13 mouse cellular contexts compared by ENCODE assay signal in genomic region chr3:27625592-27625985, GRCm38 (mm10).
DNase-seq lines count a peak whose midpoint lies in the region; ATAC-seq and TF ChIP-seq lines count a peak whose summit lies in the region.
"Had no signal": no experiment of that assay in that cellular context is flagged by ENCODE, and none has a peak within 500 bp of the region (broad histone marks: within the 10 kb centered on the region; RNA-seq: fewer than 3 reads in every experiment).

No protein-coding gene starts in this region.

- no peaks in the 10 kb centered on the region for H3K4me1 ChIP-seq in midbrain, embryonic 11.5 days (ENCODE audit: control insufficient read depth, insufficient read depth, low read length)
- peaks cover 7% of the 10 kb centered on the region for H3K4me1 ChIP-seq in midbrain, embryonic 10.5 days
- peaks cover 25% of the 10 kb centered on the region for H3K4me1 ChIP-seq in hindbrain, embryonic 15.5 days (replicated peaks)
- no peaks in the 10 kb centered on the region for H3K4me1 ChIP-seq in intestine, postnatal 0 days (replicated peaks; ENCODE audit: control insufficient read depth, insufficient read depth, low read length)

- no peak overlapping the region for H3K27ac ChIP-seq in midbrain, embryonic 11.5 days (ENCODE audit: low read depth, low read length)
- H3K27ac ChIP-seq in midbrain, embryonic 10.5 days (replicated peaks) = no peak overlapping the region; the same call in 1 of the 2 replicates
- H3K27ac ChIP-seq in hindbrain, embryonic 15.5 days (replicated peaks) = peak overlapping the region; percentile 70; the same call in 1 of the 2 replicates
- H3K27ac ChIP-seq in intestine, postnatal 0 days (ENCODE audit: low read depth, low read length) = no peak overlapping the region
- H3K27ac ChIP-seq: embryonic facial prominence, embryonic 15.5 days had no signal

- no peak overlapping the region for H3K4me2 ChIP-seq in midbrain, embryonic 11.5 days
- H3K4me2 ChIP-seq in hindbrain, embryonic 15.5 days = no peak overlapping the region
- H3K4me2 ChIP-seq in intestine, postnatal 0 days (replicated peaks; ENCODE audit: low read depth) = no peak overlapping the region
- H3K4me2 ChIP-seq: embryonic facial prominence, embryonic 15.5 days had no signal

- H3K9ac ChIP-seq in midbrain, embryonic 11.5 days (ENCODE audit: low read length) = no peak overlapping the region
- no peak overlapping the region for H3K9ac ChIP-seq in hindbrain, embryonic 15.5 days
- H3K9ac ChIP-seq in intestine, postnatal 0 days (ENCODE audit: low read depth, low read length) = no peak overlapping the region
- H3K9ac ChIP-seq: embryonic facial prominence, embryonic 15.5 days had no signal

- H3K27me3 ChIP-seq in midbrain, embryonic 11.5 days (ENCODE audit: control insufficient read depth, insufficient read depth, low read length) = no peaks in the 10 kb centered on the region
- H3K27me3 ChIP-seq in midbrain, embryonic 10.5 days (ENCODE audit: low read depth, poor library complexity, severe bottlenecking) = no peaks in the 10 kb centered on the region
- H3K27me3 ChIP-seq in hindbrain, embryonic 15.5 days = no peaks in the 10 kb centered on the region
- H3K27me3 ChIP-seq in intestine, postnatal 0 days (replicated peaks; ENCODE audit: control insufficient read depth, insufficient read depth, low read length) = no peaks in the 10 kb centered on the region
- H3K27me3 ChIP-seq: embryonic facial prominence, embryonic 15.5 days had no signal

- no peak overlapping the region for H3K4me3 ChIP-seq in midbrain, embryonic 11.5 days (ENCODE audit: low read depth, low read length)
- no peak overlapping the region for H3K4me3 ChIP-seq in midbrain, embryonic 10.5 days
- no peak overlapping the region for H3K4me3 ChIP-seq in hindbrain, embryonic 15.5 days
- H3K4me3 ChIP-seq in intestine, postnatal 0 days (ENCODE audit: low read depth, low read length) = no peak overlapping the region
- H3K4me3 ChIP-seq: embryonic facial prominence, embryonic 15.5 days had no signal

- peak; percentile 89 for DNase-seq in heart, adult 11 months
- no peak for DNase-seq in heart, postnatal 14 days
- peak; percentile 81 for DNase-seq in midbrain, embryonic 11.5 days (ENCODE audit: low spot score, missing footprints)
- DNase-seq in midbrain, embryonic 10.5 days (ENCODE audit: low spot score) = no peak
- no peak for DNase-seq in thymus, postnatal 0 days (ENCODE audit: low spot score)
- DNase-seq in frontal cortex, postnatal 36 days (ENCODE audit: low spot score in 2 of 2) = no peak
- DNase-seq: cerebellum, adult 2 months; kidney, adult 8-10 months; lung, adult 2 months; spleen, adult 18-20 months had no signal

- no peak for ATAC-seq in midbrain, embryonic 11.5 days (ENCODE audit: low FRiP score)
- no peak for ATAC-seq in hindbrain, embryonic 15.5 days (ENCODE audit: low FRiP score, low read depth)
- ATAC-seq in intestine, postnatal 0 days = no peak

- no peaks in the 10 kb centered on the region for H3K36me3 ChIP-seq in midbrain, embryonic 11.5 days (ENCODE audit: control insufficient read depth, insufficient read depth, low read length)
- H3K36me3 ChIP-seq in midbrain, embryonic 10.5 days = peaks cover 6% of the 10 kb centered on the region
- H3K36me3 ChIP-seq in hindbrain, embryonic 15.5 days = no peaks in the 10 kb centered on the region
- H3K36me3 ChIP-seq in intestine, postnatal 0 days (ENCODE audit: control insufficient read depth, insufficient read depth) = no peaks in the 10 kb centered on the region
- H3K36me3 ChIP-seq: embryonic facial prominence, embryonic 15.5 days had no signal

- WGBS in midbrain, embryonic 11.5 days = 80% methylated on average over 8 of the region's 8 CpGs
- WGBS in midbrain, embryonic 10.5 days = 87% methylated on average over 8 of the region's 8 CpGs
- 60% methylated on average over 8 of the region's 8 CpGs for WGBS in hindbrain, embryonic 15.5 days
- 68% methylated on average over 8 of the region's 8 CpGs for WGBS in intestine, postnatal 0 days

- no peak for TF ChIP-seq CTCF in intestine, postnatal 0 days (IDR thresholded peaks at IDR 0.05; ENCODE audit: low read depth)

- H3K9me3 ChIP-seq in midbrain, embryonic 11.5 days (ENCODE audit: control insufficient read depth, low read length) = no peaks in the 10 kb centered on the region
- no peaks in the 10 kb centered on the region for H3K9me3 ChIP-seq in midbrain, embryonic 10.5 days (replicated peaks)
- no peaks in the 10 kb centered on the region for H3K9me3 ChIP-seq in hindbrain, embryonic 15.5 days
- H3K9me3 ChIP-seq in intestine, postnatal 0 days (ENCODE audit: control insufficient read depth) = no peaks in the 10 kb centered on the region
- H3K9me3 ChIP-seq: embryonic facial prominence, embryonic 15.5 days had no signal

- intact Hi-C loops in heart, postnatal 14 days (cut with DNase I) = no loop called here

Comparison
In these comparisons a context has a peak if more than half of its experiments do, and no peak if none do; other contexts are left out.
1. DNase-seq: peak in heart, adult 11 months (single experiment) and midbrain, embryonic 11.5 days (single experiment); none in heart, postnatal 14 days (0 of 2), midbrain, embryonic 10.5 days (single experiment), thymus, postnatal 0 days (single experiment) and frontal cortex, postnatal 36 days (0 of 2).